ENCODE assay signal across 8 mouse cellular contexts in genomic region chr2:11500666-11501065, GRCm38 (mm10). TPM values are rescaled to one million over a fixed set of nuclear protein-coding genes. Genes with fewer than 3 reads are reported as not detected.
DNase-seq lines count a peak whose midpoint lies in the region; ATAC-seq and TF ChIP-seq lines count a peak whose summit lies in the region.

No protein-coding gene starts in this region.

- 31% methylated on average over 8 of the region's 8 CpGs for WGBS in liver, embryonic 15.5 days (ENCODE audit: insufficient replicate concordance)

- H3K27me3 ChIP-seq in testis, adult 2 months (ENCODE audit: control insufficient read depth, insufficient read depth, low read length) = no peaks in the 10 kb centered on the region
- peaks cover 46% of the 10 kb centered on the region for H3K27me3 ChIP-seq in liver, embryonic 15.5 days

- no peaks in the 10 kb centered on the region for H3K9me3 ChIP-seq in liver, embryonic 15.5 days (replicated peaks)

- no peak for TF ChIP-seq POLR2A in testis, adult 2 months (IDR thresholded peaks at IDR 0.05; ENCODE audit: control insufficient read depth, low read depth, low read length)

- H3K36me3 ChIP-seq in testis, adult 2 months (ENCODE audit: control insufficient read depth, insufficient read depth, low read length) = no peaks in the 10 kb centered on the region
- H3K36me3 ChIP-seq in liver, embryonic 15.5 days (replicated peaks) = no peaks in the 10 kb centered on the region

- peak overlapping the region; percentile 79 for H3K4me3 ChIP-seq in testis, adult 2 months (ENCODE audit: control insufficient read depth, low read depth, low read length)
- H3K4me3 ChIP-seq in liver, embryonic 15.5 days (replicated peaks) = peak overlapping the region; percentile 57

- peak; percentile 14; the same call in 1 of the 2 replicates for ATAC-seq in liver, embryonic 15.5 days (ENCODE audit: insufficient read depth)

- H3K27ac ChIP-seq in testis, adult 2 months (ENCODE audit: control insufficient read depth, insufficient read depth, low read depth, low read length) = no peak overlapping the region
- no peak overlapping the region for H3K27ac ChIP-seq in liver, embryonic 15.5 days (replicated peaks)

- H3K4me1 ChIP-seq in testis, adult 2 months (ENCODE audit: control insufficient read depth, insufficient read depth, low read length) = peaks cover 9% of the 10 kb centered on the region
- H3K4me1 ChIP-seq in liver, embryonic 15.5 days (replicated peaks) = peaks cover 33% of the 10 kb centered on the region

- TF ChIP-seq CTCF in testis, adult 2 months (IDR thresholded peaks at IDR 0.05; ENCODE audit: control insufficient read depth, insufficient read depth, insufficient replicate concordance, low read depth, low read length) = no peak

- peak overlapping the region; percentile 35; the same call in 1 of the 2 replicates for H3K9ac ChIP-seq in liver, embryonic 15.5 days

- H3K4me2 ChIP-seq in liver, embryonic 15.5 days = peak overlapping the region; percentile 74

- DNase-seq in adrenal gland, postnatal 25 days = peak; percentile 31
- DNase-seq in adrenal gland, adult 8-10 months = no peak
- no peak for DNase-seq in testis, postnatal 14 days (ENCODE audit: low spot score)
- peak; percentile 23 for DNase-seq in heart, postnatal 4 days
- peak; percentile 42 for DNase-seq in skeletal muscle tissue, adult 2 months (ENCODE audit: low read depth, low spot score)
- no peak for DNase-seq in urinary bladder, adult 18-20 months (ENCODE audit: low spot score in 2 of 2)

RNA-seq across cellular contexts. Expression of gene Pfkfb3, which starts 53.2 kb away (rescaled TPM):
- total RNA-seq in adrenal gland, postnatal 25 days (2021) = 93.7 and 145 TPM in 2 replicates
- total RNA-seq in adrenal gland, adult 8-10 months (2022) = 100 to 1,000 TPM in 1 of 4 experiments, 10 to 100 TPM in 3; 62.7 to 118 (median 75.9) TPM
- 43.5 and 45.7 TPM in 2 replicates for polyA plus RNA-seq in testis, adult 2 months (2012; rRNA removed)
- 10 to 100 TPM; 11.8 to 12.7 TPM for total RNA-seq in heart, postnatal 4 days (2021)
- 4.6 and 5.8 TPM in 2 replicates for polyA plus RNA-seq in liver, embryonic 15.5 days (2015; fragmentation: Nextera tagmentation; extraction: Ambion mirVana)

Comparison
In these comparisons a context has a peak if more than half of its experiments do, and no peak if none do; other contexts are left out.
1. DNase-seq: peak in adrenal gland, postnatal 25 days (single experiment), heart, postnatal 4 days (single experiment) and skeletal muscle tissue, adult 2 months (single experiment); none in adrenal gland, adult 8-10 months (single experiment), testis, postnatal 14 days (single experiment) and urinary bladder, adult 18-20 months (0 of 2).